Mouse (Mus musculus): Measurements from ENCODE around the gene Fitm2. TPM values are rescaled to one million over a fixed set of nuclear protein-coding genes. Genes with fewer than 3 reads are reported as not detected.
"Not testable (repeated sequence)": the region's sequence is repeated elsewhere in the genome, so short reads cannot be mapped to it uniquely, and the experiment has no call there.

The Fitm2 gene
- polyA plus RNA-seq, 1 experiment, result 3.6 TPM

DNA sequence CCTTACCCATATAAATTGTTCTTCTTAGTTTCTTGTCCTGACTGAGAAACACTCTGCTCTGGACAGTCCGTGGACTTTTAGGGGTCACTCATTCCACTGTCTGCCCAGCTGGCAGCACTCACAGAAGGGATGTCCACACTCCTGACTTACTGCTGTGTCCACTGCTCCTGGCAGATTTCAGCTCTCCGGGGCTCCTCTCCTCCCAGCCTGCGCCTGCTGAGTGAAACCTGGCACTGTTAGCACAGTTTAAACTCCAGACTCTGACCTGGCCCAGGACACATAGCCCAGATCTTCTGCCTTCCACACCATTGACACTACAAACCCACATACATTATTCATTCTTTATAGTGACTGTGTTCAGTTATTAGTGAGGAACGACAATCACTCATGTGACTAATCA lies 8.4 kb downstream of the Fitm2 start:
- Histone ChIP-seq H3K4me3 (ENCODE audit: control insufficient read depth, low read depth, low read length) (no peak overlapping the region), H3K4me1 (ENCODE audit: control insufficient read depth, insufficient read depth, low read length) (no peaks in the 10 kb centered on the region), H3K27me3 (ENCODE audit: control insufficient read depth, insufficient read depth, low read length) (no peaks in the 10 kb centered on the region), H3K36me3 (ENCODE audit: control insufficient read depth, insufficient read depth, low read length) (no peaks in the 10 kb centered on the region), H3K27ac (ENCODE audit: control insufficient read depth, insufficient read depth, low read depth, low read length) (no peak overlapping the region)
- TF ChIP-seq POLR2A (IDR thresholded peaks at IDR 0.05; ENCODE audit: control insufficient read depth, low read depth, low read length), result no peak
- no peak for TF ChIP-seq CTCF (IDR thresholded peaks at IDR 0.05; ENCODE audit: control insufficient read depth, insufficient read depth, insufficient replicate concordance, low read depth, low read length)

DNA sequence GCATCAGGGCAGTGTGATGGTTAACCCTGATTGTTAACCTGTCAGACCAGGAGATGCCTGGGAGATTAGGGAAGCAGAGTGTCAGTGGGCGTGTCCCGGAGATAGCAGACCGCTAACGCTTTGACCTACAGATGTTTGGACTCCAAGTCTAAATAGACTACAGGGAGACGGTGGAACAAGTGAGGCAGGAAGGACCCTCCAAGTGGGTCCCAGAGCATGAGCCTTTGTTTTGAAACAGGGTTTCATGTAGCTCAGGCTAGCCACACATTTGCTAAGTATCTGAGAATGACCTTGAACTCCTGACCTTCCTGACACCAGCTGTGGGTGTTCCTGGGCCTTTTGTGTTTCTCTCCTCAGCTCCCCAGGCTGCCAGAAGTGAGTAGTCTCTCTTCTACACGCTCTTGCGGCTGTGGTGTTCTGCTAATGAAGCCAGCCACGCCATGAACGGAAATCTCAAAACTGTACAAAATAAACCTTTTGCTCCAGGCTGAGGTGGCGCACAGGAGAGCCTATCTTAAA lies 9.1 kb downstream of the Fitm2 start:
- Histone ChIP-seq H3K36me3 (ENCODE audit: control insufficient read depth, insufficient read depth, low read length) (no peaks in the 10 kb centered on the region), H3K4me1 (ENCODE audit: control insufficient read depth, insufficient read depth, low read length) (no peaks in the 10 kb centered on the region; the same call in 1 of the 2 replicates), H3K4me3 (ENCODE audit: control insufficient read depth, low read depth, low read length) (no peak overlapping the region), H3K27ac (ENCODE audit: control insufficient read depth, insufficient read depth, low read depth, low read length) (no peak overlapping the region), H3K27me3 (ENCODE audit: control insufficient read depth, insufficient read depth, low read length) (no peaks in the 10 kb centered on the region)
- no peak for TF ChIP-seq POLR2A (IDR thresholded peaks at IDR 0.05; ENCODE audit: control insufficient read depth, low read depth, low read length)
- no peak for TF ChIP-seq CTCF (IDR thresholded peaks at IDR 0.05; ENCODE audit: control insufficient read depth, insufficient read depth, insufficient replicate concordance, low read depth, low read length)

DNA sequence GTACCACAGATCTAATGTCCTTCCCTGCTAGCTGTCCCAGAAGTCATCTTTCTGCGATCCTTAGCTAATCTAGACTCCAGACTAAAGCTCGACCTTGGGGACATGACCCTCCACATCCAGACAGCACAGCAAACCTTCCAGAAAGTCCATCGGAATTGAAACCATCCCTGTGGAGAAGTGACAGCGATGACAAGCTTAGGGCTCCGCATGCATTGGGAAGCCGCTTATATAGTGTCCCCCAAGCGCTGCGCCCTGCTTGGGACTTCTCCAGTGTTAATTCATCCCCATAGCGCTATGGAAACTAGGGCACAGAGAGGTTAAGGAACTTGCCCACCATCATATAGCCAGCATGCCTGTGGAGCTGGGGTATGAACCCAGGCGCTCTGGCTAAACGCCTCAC lies 9.6 kb downstream of the Fitm2 start:
- TF ChIP-seq POLR2A (IDR thresholded peaks at IDR 0.05; ENCODE audit: control insufficient read depth, low read depth, low read length), result no peak
- Histone ChIP-seq H3K36me3 (ENCODE audit: control insufficient read depth, insufficient read depth, low read length) (no peaks in the 10 kb centered on the region), H3K4me3 (ENCODE audit: control insufficient read depth, low read depth, low read length) (no peak overlapping the region), H3K27me3 (ENCODE audit: control insufficient read depth, insufficient read depth, low read length) (no peaks in the 10 kb centered on the region), H3K27ac (ENCODE audit: control insufficient read depth, insufficient read depth, low read depth, low read length) (no peak overlapping the region), H3K4me1 (ENCODE audit: control insufficient read depth, insufficient read depth, low read length) (no peaks in the 10 kb centered on the region; the same call in 1 of the 2 replicates)

DNA sequence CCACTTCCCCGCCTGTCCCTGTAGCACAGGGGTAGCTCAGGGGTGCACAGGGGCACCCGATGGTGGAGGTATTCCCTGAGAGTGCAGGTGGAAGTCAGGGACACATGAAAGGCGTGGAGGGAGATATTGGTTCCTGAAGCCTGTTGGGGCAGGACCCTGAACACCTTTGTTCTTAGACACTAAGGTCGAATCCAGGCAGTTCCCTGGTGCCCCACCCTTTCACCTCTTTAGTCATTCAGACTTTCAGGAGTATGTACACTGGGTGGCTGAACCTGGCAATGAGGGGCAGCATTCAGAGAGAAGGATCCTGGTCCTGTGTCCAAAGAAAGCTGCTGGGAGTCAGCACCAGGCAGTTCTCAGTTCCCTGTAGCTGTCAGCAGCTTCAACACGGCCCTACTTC lies 10.0 kb downstream of the Fitm2 start:
- no peaks in the 10 kb centered on the region for H3K36me3 ChIP-seq (ENCODE audit: control insufficient read depth, insufficient read depth, low read length)
- H3K4me1 ChIP-seq (ENCODE audit: control insufficient read depth, insufficient read depth, low read length), result no peaks in the 10 kb centered on the region; the same call in 1 of the 2 replicates
- TF ChIP-seq POLR2A (IDR thresholded peaks at IDR 0.05; ENCODE audit: control insufficient read depth, low read depth, low read length), result no peak
- no peak for TF ChIP-seq CTCF (IDR thresholded peaks at IDR 0.05; ENCODE audit: control insufficient read depth, insufficient read depth, insufficient replicate concordance, low read depth, low read length)
- no peaks in the 10 kb centered on the region for H3K27me3 ChIP-seq (ENCODE audit: control insufficient read depth, insufficient read depth, low read length)
- H3K27ac ChIP-seq (ENCODE audit: control insufficient read depth, insufficient read depth, low read depth, low read length), result no peak overlapping the region
- no peak overlapping the region for H3K4me3 ChIP-seq (ENCODE audit: control insufficient read depth, low read depth, low read length)

DNA sequence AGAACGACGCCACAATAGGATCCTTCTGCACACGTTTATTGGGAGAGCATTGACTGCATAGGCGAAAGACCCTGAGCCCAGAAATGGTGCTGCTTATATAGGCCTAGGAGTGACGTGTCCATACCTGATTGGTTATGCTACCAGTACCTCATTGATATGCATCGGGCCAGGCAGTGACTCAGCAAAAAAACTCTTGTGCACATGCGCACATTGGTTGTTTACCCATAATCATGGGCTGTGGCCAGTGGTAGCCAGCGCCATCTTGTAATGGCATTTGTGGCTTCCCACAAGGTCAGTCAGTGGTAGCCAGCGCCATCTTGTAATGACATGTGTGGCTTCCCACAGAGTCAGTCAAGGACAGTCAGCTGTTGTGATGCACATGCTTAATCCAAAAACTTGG lies 11.1 kb downstream of the Fitm2 start:
- not testable (repeated sequence) for H3K27ac ChIP-seq (ENCODE audit: control insufficient read depth, insufficient read depth, low read depth, low read length); H3K27me3 ChIP-seq (ENCODE audit: control insufficient read depth, insufficient read depth, low read length); H3K4me3 ChIP-seq (ENCODE audit: control insufficient read depth, low read depth, low read length); H3K4me1 ChIP-seq (ENCODE audit: control insufficient read depth, insufficient read depth, low read length); H3K36me3 ChIP-seq (ENCODE audit: control insufficient read depth, insufficient read depth, low read length)

DNA sequence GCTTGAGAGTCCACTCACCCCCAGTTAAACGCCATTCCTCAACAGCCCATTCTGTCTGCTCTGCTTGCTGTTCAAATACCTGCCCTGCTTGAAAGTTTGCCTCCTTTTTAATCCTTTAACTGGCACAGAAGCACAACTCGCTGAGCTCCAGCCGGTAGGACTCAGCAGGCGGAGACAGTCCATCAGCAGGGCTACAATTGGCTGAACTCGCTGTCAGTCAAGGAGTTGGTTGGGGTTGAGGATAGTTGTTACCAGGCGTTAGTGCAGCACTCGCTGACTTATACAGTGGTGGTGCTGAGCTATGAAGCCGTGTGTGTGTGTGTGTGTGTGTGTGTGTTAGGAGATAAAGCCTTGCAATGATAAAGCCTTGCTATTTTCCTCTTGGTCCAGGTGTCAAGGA lies 11.8 kb downstream of the Fitm2 start:
- no peaks in the 10 kb centered on the region for H3K27me3 ChIP-seq (ENCODE audit: control insufficient read depth, insufficient read depth, low read length)
- no peak overlapping the region for H3K27ac ChIP-seq (ENCODE audit: control insufficient read depth, insufficient read depth, low read depth, low read length)
- H3K36me3 ChIP-seq (ENCODE audit: control insufficient read depth, insufficient read depth, low read length), result no peaks in the 10 kb centered on the region
- no peak overlapping the region for H3K4me3 ChIP-seq (ENCODE audit: control insufficient read depth, low read depth, low read length)
- TF ChIP-seq POLR2A (IDR thresholded peaks at IDR 0.05; ENCODE audit: control insufficient read depth, low read depth, low read length) (no peak), CTCF (IDR thresholded peaks at IDR 0.05; ENCODE audit: control insufficient read depth, insufficient read depth, insufficient replicate concordance, low read depth, low read length) (no peak)
- H3K4me1 ChIP-seq (ENCODE audit: control insufficient read depth, insufficient read depth, low read length), result no peaks in the 10 kb centered on the region; the same call in 1 of the 2 replicates

DNA sequence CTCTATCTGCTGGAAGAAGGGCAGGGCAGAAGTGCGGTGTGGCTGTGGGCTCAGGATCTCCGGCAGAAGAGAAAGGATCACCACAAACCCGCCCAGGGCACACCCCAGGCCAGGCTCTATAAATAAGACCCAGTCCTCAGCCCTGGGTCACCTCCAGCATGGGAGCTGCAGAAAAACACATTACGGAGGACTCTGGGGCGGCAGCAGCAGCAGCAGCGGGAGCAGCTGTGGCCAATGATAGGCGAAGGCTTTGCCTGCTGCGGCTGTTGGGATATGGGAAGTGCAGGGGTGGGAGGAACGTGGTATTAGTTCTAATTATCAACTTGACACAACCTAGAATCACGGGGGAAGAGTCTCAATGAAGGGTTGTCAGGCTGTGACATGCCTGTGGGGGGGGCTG lies 13.0 kb downstream of the Fitm2 start:
- no peak overlapping the region for H3K27ac ChIP-seq (ENCODE audit: control insufficient read depth, insufficient read depth, low read depth, low read length)
- TF ChIP-seq POLR2A (IDR thresholded peaks at IDR 0.05; ENCODE audit: control insufficient read depth, low read depth, low read length), result no peak
- no peak for TF ChIP-seq CTCF (IDR thresholded peaks at IDR 0.05; ENCODE audit: control insufficient read depth, insufficient read depth, insufficient replicate concordance, low read depth, low read length)
- H3K4me1 ChIP-seq (ENCODE audit: control insufficient read depth, insufficient read depth, low read length), result no peaks in the 10 kb centered on the region; the same call in 1 of the 2 replicates
- no peaks in the 10 kb centered on the region for H3K27me3 ChIP-seq (ENCODE audit: control insufficient read depth, insufficient read depth, low read length)
- H3K4me3 ChIP-seq (ENCODE audit: control insufficient read depth, low read depth, low read length), result no peak overlapping the region
- H3K36me3 ChIP-seq (ENCODE audit: control insufficient read depth, insufficient read depth, low read length), result no peaks in the 10 kb centered on the region
